Mouse (Mus musculus): ENCODE measurements around the gene Cpxm1. TPM values are rescaled to one million over a fixed set of nuclear protein-coding genes. Genes with fewer than 3 reads are reported as not detected.

Cpxm1 gene
- polyA plus RNA-seq (2017; shearing (Covaris generic)): 0.32 TPM

GRCm38 (mm10) chr2:130397186-130397985, at the start of gene Cpxm1:
Cpxm1 (minus strand) TSS chr2:130397574.

GRCm38 (mm10) chr2:130424126-130424853, 26.9 kb upstream of the Cpxm1 start, which contains the start of the genes Vps16 and Pced1a:
Vps16 (plus strand) TSS chr2:130424339.
Pced1a (minus strand) TSS chr2:130424701.

GRCm38 (mm10) chr2:130406178-130406577, 8.8 kb upstream of the Cpxm1 start, which contains the start of gene Tmem239:
Tmem239 (plus strand) TSS chr2:130406478.

GRCm38 (mm10) chr2:130404939-130405338, 7.6 kb upstream of the Cpxm1 start, which contains the start of the genes Gm28372 and 1700020A23Rik:
Gm28372 (plus strand) TSS chr2:130405239.
1700020A23Rik (plus strand) TSS chr2:130405259.

Other genes starting within 250 kb of the Cpxm1 start
- gene Snrpb, start 218.2 kb downstream of the Cpxm1 start, polyA plus RNA-seq (2017; shearing (Covaris generic)): 355 TPM
- gene Tmc2, start 202.4 kb downstream of the Cpxm1 start, polyA plus RNA-seq (2017; shearing (Covaris generic)): 0.16 TPM
- 386 TPM for gene Nop56, start 123.1 kb downstream of the Cpxm1 start, polyA plus RNA-seq (2017; shearing (Covaris generic))
- gene Idh3b, start 113.0 kb downstream of the Cpxm1 start, polyA plus RNA-seq (2017; shearing (Covaris generic)): 123 TPM
- not detected for gene Ebf4, start 102.4 kb downstream of the Cpxm1 start, polyA plus RNA-seq (2017; shearing (Covaris generic))
- gene Gm28372, start 7.7 kb upstream of the Cpxm1 start, polyA plus RNA-seq (2017; shearing (Covaris generic)): not detected
- gene 1700020A23Rik, start 7.7 kb upstream of the Cpxm1 start, polyA plus RNA-seq (2017; shearing (Covaris generic)): not detected
- not detected for gene Tmem239, start 8.9 kb upstream of the Cpxm1 start, polyA plus RNA-seq (2017; shearing (Covaris generic))
- 266 TPM for gene Vps16, start 26.8 kb upstream of the Cpxm1 start, polyA plus RNA-seq (2017; shearing (Covaris generic))
- 13.9 TPM for gene Pced1a, start 27.1 kb upstream of the Cpxm1 start, polyA plus RNA-seq (2017; shearing (Covaris generic))
- 142 TPM for gene Ptpra, start 52.7 kb upstream of the Cpxm1 start, polyA plus RNA-seq (2017; shearing (Covaris generic))
- gene Mrps26, start 166.2 kb upstream of the Cpxm1 start, polyA plus RNA-seq (2017; shearing (Covaris generic)): 46.4 TPM
- 1.3 TPM for gene Oxt, start 178.6 kb upstream of the Cpxm1 start, polyA plus RNA-seq (2017; shearing (Covaris generic))
- not detected for gene Avp, start 185.0 kb upstream of the Cpxm1 start, polyA plus RNA-seq (2017; shearing (Covaris generic))
- 7.9 TPM for gene Fastkd5, start 232.5 kb upstream of the Cpxm1 start, polyA plus RNA-seq (2017; shearing (Covaris generic))
- gene Ubox5, start 232.5 kb upstream of the Cpxm1 start, polyA plus RNA-seq (2017; shearing (Covaris generic)): 3.4 TPM
- gene Lzts3, start 245.2 kb upstream of the Cpxm1 start, polyA plus RNA-seq (2017; shearing (Covaris generic)): 2.0 TPM